Mouse (Mus musculus): ENCODE measurements around the gene Cdk8.

GRCm38 (mm10) chr5:146221722-146222121 is 9.3 kb upstream of the Cdk8 start:
- TF ChIP-seq CTCF (IDR thresholded peaks at IDR 0.05) (no peak), EP300 (IDR thresholded peaks at IDR 0.05; ENCODE audit: insufficient read depth, low read depth, low read length) (no peak), POLR2A (IDR thresholded peaks at IDR 0.05; ENCODE audit: insufficient read depth, low read depth, low read length) (no peak)
